Mouse (Mus musculus) embryo, embryonic 9.5 days (tissue): ENCODE measurements around the gene Ppp2r5e.

Source experiments
- DNase-seq: peaks from one replicate; pipeline ENCODE4 v3.0.0-alpha.2; 2017; ENCODE audit errors: extremely low spot score

Gene Ppp2r5e

DNA sequence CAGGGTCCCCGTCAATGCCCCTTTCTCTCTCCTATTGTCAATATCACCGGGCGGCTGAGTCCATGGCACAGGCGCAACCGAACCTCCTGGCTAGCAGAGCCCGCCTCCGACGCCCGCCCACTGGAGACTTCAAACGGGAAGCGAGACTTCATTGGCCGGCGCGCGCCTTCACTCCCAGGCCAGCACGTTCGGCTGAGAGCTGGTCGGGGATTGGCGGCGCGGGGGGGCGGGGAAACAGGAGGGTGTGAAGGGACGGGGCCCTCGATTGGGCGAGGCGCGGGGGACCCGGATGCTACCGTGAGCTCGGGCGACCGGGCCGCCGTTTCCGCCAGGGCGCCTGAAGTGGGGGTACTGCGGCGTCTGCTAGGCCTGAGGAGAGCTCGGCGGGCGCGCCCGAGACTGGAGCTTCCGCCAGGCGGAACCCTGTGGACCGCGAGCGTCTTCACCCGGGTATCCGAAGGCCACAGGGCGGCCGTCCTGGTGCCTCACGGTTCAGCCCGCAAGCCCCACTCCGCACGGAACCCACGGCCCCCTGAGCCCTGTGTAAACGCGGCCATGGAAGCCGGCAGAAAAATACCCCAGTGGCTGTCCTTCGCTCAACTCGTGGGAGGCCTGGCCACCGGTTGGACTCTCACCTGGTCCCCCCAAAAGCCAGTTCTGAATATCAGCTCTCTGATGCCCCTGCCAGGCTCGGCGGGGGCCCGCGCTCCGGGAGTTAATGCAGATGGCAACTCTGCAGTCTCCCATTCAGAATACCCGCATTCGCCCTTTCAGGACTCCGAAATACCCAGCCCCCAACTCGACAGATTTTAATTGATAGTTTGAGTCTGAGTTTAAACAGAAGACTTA, at the start of gene Ppp2r5e:
TSS of gene Ppp2r5e (minus strand) at position 92 of the 849 bp plus-strand sequence.
- DNase-seq: peak; percentile 100

GRCm38 (mm10) chr12:75645780-75646179, 49.7 kb upstream of the Ppp2r5e start:
- DNase-seq: no peak

- no peak for DNase-seq
Measured at GRCm38 (mm10) chr12:75641726-75642125, 45.7 kb upstream of the Ppp2r5e start.

DNA sequence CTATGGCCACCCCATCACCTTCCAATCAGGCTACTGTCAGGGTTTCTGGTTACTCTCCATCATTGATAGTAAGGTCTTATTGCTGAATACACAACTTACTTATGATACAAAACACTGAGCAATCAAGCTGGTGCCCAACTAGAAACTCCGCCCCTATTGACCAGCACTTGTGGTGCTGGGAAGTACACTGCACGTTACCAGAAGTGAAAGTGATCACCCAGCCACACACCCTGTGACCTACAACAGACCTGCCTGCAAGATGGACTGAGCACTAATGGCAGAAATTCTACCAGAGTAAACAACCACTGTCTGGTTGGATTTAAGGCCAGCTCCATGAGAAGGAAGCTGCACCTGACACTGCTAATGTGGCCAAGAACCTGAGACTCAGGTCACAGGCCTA, 42.3 kb upstream of the Ppp2r5e start:
- DNase-seq: no peak

GRCm38 (mm10) chr12:75637103-75637502, 41.1 kb upstream of the Ppp2r5e start:
- DNase-seq: no peak

DNA sequence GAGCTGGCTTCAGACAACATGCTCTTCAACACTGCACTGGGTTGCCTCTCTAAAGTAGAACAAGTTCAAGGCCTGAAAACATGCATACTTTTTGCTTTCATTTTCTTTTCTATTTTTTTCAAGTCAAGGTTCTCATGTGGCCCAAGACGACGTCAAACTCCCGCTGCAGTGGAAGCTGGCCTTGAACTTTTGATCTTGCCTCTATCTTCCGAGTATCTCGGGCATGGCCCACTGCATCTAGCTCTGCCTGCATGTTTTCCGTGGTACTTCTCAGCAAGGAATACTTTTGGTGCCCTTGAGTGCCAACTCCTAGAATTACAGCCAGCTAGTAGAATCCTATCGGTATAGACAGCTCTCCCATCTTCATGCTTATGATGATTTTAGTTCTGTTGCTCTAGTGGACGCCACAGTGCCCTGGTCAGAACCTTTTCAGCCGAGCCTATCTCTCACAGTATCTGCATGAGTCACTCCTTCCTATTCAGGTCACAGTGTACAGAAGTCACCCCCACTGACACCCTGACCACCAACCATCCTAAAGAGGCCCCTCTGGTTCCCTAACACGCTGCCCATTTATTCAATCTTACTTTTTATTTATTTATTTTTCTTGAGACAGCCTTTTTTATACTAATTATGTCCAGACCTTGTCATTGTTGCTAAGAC, 39.9 kb upstream of the Ppp2r5e start:
- DNase-seq: no peak

DNA sequence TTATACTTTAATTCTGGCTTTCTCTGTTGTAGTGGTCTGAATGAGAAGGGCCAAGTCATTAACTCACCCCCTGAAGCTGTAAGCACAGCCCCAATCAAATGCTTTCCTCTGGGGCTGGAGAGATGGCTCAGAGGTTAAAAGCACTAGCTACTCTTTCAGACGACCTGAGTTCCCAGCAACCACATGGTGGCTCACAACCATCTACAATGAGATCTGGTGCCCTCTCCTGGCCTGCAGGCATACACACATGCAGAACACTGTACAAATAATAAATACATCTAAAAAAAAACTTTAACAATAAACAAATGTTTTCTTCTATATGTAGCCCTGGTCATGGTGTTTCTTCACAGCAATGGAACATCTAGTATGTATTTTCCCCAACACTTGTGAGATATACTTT, 33.6 kb upstream of the Ppp2r5e start:
- no peak for DNase-seq

GRCm38 (mm10) chr12:75623292-75623691, 27.2 kb upstream of the Ppp2r5e start:
- DNase-seq: no peak

- DNase-seq: no peak
Measured at GRCm38 (mm10) chr12:75622835-75623234, 26.8 kb upstream of the Ppp2r5e start.

DNA sequence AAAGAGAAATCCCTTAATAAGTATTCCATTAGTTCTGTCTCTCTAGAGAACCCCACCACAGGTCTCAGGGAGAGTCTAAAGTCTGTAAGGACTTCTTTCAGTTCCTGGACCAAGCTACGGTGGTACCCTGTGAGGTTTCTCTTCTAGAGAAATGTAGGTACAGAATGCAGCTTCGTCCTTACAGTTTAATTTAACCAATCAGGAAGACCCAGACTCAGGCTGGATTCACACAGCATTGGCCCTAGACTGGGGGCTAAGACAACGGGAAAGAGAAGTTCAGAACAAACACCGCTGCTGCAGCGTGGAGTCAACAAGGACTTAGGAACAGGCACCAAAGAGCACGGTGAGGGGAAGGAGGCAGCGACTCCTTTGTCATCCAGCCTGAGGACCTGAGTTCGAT, 20.8 kb upstream of the Ppp2r5e start:
- DNase-seq: no peak

DNA sequence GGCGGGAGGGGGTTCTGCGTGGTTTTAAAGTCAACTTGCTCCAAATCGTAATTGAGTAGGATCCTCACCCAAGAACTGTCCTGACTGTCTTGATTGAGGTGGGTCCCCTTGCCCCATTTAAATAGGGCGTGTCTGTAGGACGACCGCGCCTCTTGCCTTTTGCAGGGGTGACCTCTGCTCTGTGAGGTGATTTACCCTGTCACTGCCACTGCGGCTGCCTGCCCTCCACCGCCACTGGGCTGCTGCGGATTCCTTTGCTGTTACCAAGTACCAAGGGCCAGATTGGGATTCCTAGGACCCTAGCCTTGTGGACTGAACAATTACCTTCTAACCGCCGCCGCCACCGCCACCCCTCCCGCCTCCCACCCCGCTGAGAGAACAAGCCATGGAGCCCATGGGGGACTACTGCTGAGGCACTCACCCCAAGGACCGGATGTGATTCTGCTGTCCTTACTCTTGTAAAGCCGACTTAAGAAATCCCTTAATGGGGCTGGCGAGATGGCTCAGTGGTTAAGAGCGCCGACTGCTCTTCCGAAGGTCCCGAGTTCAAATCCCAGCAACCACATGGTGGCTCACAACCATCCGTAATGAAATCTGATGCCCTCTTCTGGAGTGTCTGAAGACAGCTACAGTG, 20.2 kb upstream of the Ppp2r5e start:
- DNase-seq: peak; percentile 51

- no peak for DNase-seq
Measured at GRCm38 (mm10) chr12:75615556-75615955, 19.5 kb upstream of the Ppp2r5e start.

DNA sequence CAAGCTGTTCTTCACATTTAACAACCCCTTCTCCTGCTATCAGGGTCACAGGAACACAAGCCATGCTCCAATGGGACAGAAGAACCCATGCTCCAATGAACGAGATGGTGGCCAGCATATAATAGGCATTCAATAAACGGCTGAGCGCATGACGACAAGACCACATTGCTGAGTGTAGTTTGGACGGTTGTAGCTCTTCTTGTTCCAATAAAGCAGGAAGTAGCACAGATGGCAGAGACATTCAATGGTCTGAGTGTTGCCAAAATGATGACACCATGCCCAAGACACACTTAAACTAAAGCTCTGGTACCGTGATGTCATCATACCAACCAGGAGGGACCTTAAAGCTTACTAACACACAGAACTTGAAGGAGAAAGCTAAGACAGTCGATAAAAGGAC, 16.7 kb upstream of the Ppp2r5e start:
- no peak for DNase-seq

GRCm38 (mm10) chr12:75599490-75599889, 3.4 kb upstream of the Ppp2r5e start:
- DNase-seq: peak; percentile 54

- no peak for DNase-seq
Measured at GRCm38 (mm10) chr12:75598988-75599387, 2.9 kb upstream of the Ppp2r5e start.

DNA sequence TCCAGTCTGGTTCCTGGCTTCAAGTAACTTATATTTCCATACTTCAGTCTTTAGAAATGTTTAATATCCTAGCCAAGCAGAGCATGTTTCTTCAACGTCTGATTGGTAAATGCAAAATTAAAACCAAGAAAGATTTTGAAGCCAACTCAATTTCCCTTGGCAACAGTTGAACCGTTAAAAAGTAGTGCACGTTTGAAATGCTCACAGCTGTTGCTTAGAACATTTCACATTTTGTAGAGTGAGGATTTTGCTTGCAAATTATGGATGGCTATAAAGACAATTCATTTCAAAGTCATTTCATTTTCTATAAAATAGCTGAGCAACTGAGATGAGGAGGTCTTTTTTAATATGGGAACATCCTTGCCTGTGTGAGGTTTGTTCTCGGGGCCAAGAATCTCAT, 1.7 kb upstream of the Ppp2r5e start:
- no peak for DNase-seq

DNA sequence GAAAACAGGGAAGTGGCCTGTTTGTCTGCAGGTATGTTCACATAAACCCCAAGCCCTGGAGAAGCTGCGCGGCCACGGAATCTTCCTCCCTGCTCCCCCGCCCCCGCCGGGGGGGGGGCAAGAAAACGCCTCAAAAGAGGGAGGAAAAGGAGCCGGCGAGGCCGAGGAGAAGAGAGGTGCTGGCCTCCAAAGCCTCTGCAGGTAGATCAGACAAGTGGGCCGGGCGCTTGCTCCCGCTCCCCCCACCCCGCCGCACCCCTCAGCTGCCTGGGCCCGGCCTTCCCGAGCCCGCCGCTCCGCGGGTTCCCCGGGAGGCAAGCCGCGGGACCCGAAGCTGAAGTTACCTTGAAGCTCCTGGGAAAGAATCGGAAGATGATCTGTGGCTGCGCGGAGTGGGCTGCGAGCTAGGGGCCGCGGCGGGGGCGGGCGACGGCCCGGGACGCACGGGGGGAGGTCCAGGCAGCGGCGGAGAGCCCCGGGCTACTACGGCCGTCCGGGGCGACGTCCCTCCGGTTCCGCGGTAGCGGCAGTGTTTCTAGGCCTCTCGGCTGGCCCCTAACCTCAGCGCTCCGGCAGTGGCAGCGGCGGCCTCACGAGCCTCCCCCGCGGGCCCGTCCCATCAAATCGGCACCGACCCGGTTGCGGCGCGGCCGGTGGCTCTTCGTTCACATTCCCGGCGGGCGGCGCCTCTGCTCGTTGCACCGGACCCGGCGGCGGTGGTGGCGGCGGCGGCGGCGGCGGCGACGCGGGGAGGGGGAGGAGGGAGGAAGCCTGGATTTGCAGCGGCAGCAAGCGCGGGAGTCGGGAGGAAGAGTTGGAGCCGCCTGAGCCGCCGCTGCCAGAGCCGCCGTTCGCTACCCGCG, 523 bp downstream of the Ppp2r5e start:
- DNase-seq: peak; percentile 50

GRCm38 (mm10) chr12:75594404-75594803, 1.6 kb downstream of the Ppp2r5e start:
- no peak for DNase-seq

GRCm38 (mm10) chr12:75593817-75594216, 2.2 kb downstream of the Ppp2r5e start:
- no peak for DNase-seq

- DNase-seq: no peak
Measured at GRCm38 (mm10) chr12:75587501-75587900, 8.5 kb downstream of the Ppp2r5e start.

- DNase-seq: no peak
Measured at GRCm38 (mm10) chr12:75583776-75584175, 12.3 kb downstream of the Ppp2r5e start.

- DNase-seq: no peak
Measured at GRCm38 (mm10) chr12:75579076-75579475, 17.0 kb downstream of the Ppp2r5e start.
